Mouse (Mus musculus): ENCODE measurements at regions not wholly inside any gene's neighbourhood (a gene's known extent, or its start where the extent isn't known, plus 50 kb on each side); places are given as distances from the start of the nearest gene placed in this dataset.
A peak's percentile ranks its signal among the peaks of the same experiment; 100 is the strongest.

DNA sequence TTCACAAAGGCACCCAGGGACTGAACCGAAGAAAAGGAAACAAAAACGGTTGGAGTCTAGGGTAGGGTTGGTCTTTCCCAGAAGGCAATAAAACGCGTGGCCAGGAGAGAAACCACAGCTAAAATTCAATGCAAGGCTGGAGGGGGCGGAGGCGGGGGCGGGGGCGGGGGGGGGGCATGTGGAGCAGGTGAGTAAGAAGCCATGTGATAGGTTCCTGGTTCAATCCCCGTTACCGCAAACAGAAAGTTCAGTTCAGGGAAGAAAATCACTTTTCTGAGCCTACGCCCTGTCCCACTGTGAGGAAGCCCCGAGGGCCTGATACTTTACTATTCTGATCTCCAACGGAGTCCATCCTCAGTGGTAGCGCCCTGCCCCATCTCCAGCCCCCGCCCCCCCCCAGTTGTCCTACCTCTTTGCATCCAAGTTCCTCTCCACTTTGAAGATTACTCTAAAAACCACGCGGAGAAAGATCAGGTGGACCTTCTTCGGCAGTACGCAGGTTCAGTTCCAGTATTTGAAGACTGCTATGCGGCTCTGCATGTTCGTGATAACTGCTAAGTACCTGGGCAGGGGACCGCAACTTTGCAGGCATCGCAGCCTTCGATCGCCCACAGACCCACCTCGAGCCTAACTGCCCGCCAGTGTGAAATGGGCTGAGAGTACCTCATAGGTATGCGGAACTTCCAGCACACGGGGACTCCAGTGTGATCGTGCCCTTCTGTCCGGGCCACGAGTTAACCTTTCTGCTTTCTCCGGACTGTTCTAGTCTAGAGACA lies 577.7 kb upstream of the Gm10131 start:
- 0 out of 2 replicates have a peak, but pooled peaks have one; percentile 21 for TF ChIP-seq CTCF (IDR thresholded peaks at IDR 0.05; ENCODE audit: low read depth, low read length)
- no peak for TF ChIP-seq POLR2A (IDR thresholded peaks at IDR 0.05; ENCODE audit: borderline replicate concordance, low read depth, low read length)
- Histone ChIP-seq H3K27ac (ENCODE audit: insufficient read depth, low read depth, low read length) (peak overlapping the region; percentile 68), H3K4me3 (ENCODE audit: insufficient read depth, low read length) (peak overlapping the region; percentile 71)

DNA sequence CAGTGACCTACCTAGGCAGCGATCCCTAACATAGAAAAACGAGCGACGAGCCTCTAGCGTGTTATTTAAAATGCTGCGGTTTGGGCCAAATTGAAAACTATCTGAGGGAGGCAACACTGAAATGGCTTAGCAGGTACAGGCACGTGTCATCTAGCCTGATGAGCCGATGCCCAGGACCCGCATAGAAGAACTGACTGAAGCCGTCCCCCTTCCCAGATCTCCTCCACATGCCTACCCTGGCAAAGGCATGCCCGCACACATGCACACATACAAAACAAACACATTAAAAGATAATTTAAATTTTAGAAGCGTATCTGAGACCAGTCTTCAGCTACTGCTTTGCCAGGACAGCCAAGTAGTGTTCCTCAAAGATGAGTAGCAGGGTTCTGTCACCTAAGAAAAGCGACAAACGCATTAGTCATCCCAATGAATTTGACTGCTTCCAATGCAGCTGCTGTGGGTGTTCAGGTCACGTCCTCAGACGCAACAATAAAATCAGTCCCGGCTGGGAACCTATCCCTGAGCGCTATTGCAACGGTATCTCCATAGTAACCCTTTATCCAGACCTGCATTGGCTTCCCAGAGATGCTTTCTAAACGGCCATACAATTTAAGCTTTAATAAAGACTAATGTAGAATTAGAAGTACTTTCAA lies 577.0 kb upstream of the Gm10131 start:
- TF ChIP-seq POLR2A (IDR thresholded peaks at IDR 0.05; ENCODE audit: borderline replicate concordance, low read depth, low read length) (no peak), CTCF (IDR thresholded peaks at IDR 0.05; ENCODE audit: low read depth, low read length) (no peak)
- H3K27ac ChIP-seq (ENCODE audit: insufficient read depth, low read depth, low read length), result peak overlapping the region; percentile 20; the same call in 1 of the 2 replicates
- H3K4me1 ChIP-seq (ENCODE audit: control insufficient read depth, insufficient read depth, low read length), result peaks cover 28% of the 10 kb centered on the region
- peak overlapping the region; percentile 71 for H3K4me3 ChIP-seq (ENCODE audit: insufficient read depth, low read length)

More for the DNA sequence above, 577.7 kb upstream of the Gm10131 start:
- peaks cover 28% of the 10 kb centered on the region for H3K4me1 ChIP-seq (ENCODE audit: control insufficient read depth, insufficient read depth, low read length)

DNA sequence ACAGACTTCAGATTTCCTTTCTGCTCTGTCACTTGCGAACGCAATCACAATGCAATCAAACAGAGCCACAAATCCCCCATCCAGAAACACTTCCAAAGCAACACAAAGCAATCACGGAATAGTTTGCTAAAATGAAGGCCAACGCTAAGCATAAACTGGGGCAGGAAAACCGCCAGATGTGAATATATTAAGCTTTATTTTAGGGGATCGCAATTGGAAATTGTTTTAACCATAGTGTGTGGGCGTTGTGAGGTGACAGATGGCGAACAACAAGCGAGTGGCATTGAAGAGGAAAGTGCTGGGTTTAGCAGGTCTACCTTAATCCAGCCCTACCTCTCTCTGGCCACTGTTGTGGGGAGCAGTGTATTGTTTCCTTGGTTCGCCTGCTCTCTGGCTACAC lies 574.8 kb upstream of the Gm10131 start:
- Histone ChIP-seq H3K4me1 (ENCODE audit: control insufficient read depth, insufficient read depth, low read length) (peaks cover 28% of the 10 kb centered on the region), H3K27ac (ENCODE audit: insufficient read depth, low read depth, low read length) (no peak overlapping the region), H3K4me3 (ENCODE audit: insufficient read depth, low read length) (no peak overlapping the region)
- TF ChIP-seq CTCF (IDR thresholded peaks at IDR 0.05; ENCODE audit: low read depth, low read length) (no peak), POLR2A (IDR thresholded peaks at IDR 0.05; ENCODE audit: borderline replicate concordance, low read depth, low read length) (no peak)

DNA sequence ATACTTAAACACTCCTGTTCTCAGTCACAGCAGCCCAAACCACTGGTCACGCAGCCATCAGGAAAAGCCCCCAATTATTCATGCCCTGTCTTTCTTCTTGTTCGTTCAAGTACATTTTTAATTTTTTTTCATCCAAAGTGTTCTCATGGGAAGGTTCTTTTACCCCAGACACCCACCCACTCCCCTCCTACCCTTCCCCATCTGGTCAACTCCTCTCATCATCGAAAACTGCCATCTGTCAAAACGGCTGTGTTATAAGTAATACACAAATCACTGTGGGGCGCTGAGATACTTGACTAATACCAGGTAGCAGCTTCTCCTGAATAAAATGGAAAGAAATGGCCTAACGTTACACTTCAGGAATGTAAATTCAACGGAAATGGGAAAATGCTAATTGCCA lies 573.1 kb upstream of the Gm10131 start:
- no peak overlapping the region for H3K4me3 ChIP-seq (ENCODE audit: insufficient read depth, low read length)
- TF ChIP-seq CTCF (IDR thresholded peaks at IDR 0.05; ENCODE audit: low read depth, low read length) (no peak), POLR2A (IDR thresholded peaks at IDR 0.05; ENCODE audit: borderline replicate concordance, low read depth, low read length) (no peak)
- H3K27ac ChIP-seq (ENCODE audit: insufficient read depth, low read depth, low read length), result no peak overlapping the region
- peaks cover 26% of the 10 kb centered on the region for H3K4me1 ChIP-seq (ENCODE audit: control insufficient read depth, insufficient read depth, low read length)

DNA sequence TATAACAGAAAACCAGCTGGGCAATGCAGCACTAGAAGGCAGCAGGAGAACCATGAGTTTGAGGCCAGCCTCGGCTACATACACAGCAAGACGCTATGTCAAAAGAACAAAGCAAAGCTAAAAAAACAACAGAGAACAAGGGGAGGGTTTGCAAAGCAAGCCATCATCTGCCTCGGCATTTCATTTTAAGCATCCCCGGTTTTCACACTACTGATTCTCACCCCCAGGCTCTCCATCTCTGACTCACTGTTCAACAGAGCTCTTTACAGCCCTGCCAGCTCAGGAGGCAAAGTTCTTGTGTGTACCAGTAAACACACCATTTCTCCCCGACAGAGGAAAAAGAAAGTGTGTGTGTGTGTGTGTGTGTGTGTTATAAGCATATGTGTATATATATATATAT lies 571.6 kb upstream of the Gm10131 start:
- Histone ChIP-seq H3K27ac (ENCODE audit: insufficient read depth, low read depth, low read length) (no peak overlapping the region), H3K4me1 (ENCODE audit: control insufficient read depth, insufficient read depth, low read length) (peaks cover 20% of the 10 kb centered on the region), H3K4me3 (ENCODE audit: insufficient read depth, low read length) (no peak overlapping the region)
- TF ChIP-seq POLR2A (IDR thresholded peaks at IDR 0.05; ENCODE audit: borderline replicate concordance, low read depth, low read length) (no peak), CTCF (IDR thresholded peaks at IDR 0.05; ENCODE audit: low read depth, low read length) (no peak)

DNA sequence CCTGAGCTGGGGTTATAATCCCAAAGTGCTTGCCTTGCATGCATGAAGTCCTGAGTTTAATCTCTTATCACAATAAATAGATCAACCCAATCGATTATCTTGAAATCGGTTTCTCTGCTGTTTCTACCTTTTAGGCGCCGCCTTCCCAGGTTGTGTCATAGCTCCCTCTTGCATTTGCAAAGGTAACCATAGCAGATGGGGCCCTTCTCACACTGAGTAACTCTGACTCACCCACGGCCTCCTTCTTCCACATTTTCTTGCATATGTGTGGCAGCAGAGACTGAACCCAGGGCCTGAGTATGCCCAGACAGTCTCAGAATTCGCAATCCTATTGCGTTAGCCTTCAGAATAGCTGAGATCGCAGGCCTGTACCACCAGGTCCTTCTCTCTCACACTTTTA lies 570.7 kb upstream of the Gm10131 start:
- Histone ChIP-seq H3K4me3 (ENCODE audit: insufficient read depth, low read length) (no peak overlapping the region), H3K4me1 (ENCODE audit: control insufficient read depth, insufficient read depth, low read length) (peaks cover 19% of the 10 kb centered on the region), H3K27ac (ENCODE audit: insufficient read depth, low read depth, low read length) (no peak overlapping the region)
- TF ChIP-seq CTCF (IDR thresholded peaks at IDR 0.05; ENCODE audit: low read depth, low read length) (no peak), POLR2A (IDR thresholded peaks at IDR 0.05; ENCODE audit: borderline replicate concordance, low read depth, low read length) (no peak)

DNA sequence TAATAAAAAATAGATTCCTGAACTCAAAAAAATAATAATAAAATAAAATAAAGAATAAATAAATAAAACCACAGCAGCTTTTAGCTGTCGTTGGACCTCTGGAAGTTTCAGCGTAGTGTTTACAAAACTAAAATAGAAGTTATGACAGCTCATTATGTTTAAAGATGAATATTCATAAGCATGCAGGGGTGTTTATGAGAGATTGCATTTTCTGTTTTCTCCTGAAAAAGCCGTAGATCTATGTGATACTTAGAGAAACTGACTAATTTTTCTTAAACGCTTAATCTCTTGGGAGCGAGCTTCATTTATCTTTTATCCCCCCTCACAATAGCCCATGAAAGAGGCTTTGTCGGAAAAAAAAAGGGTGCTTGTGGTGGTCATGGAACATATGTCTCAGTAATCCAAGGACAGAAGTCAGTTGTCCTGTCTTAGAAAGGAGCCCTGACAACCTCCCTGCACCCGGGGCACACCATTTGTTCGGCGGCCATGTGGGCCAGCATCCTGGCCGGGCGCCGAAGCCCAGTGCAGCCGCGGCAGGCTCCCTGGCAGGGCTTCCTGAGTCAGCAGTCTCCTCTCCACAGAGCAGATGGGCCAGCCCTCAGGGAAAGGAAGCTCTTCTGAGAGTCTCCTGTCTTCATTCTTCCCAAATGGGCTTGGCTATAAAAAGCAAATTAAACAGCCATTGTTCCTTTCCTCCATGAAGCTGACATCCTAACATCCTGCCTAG lies 568.2 kb upstream of the Gm10131 start:
- TF ChIP-seq CTCF (IDR thresholded peaks at IDR 0.05; ENCODE audit: low read depth, low read length), result no peak
- no peak for TF ChIP-seq POLR2A (IDR thresholded peaks at IDR 0.05; ENCODE audit: borderline replicate concordance, low read depth, low read length)
- H3K4me3 ChIP-seq (ENCODE audit: insufficient read depth, low read length), result no peak overlapping the region
- no peak overlapping the region for H3K27ac ChIP-seq (ENCODE audit: insufficient read depth, low read depth, low read length)
- peaks cover 24% of the 10 kb centered on the region for H3K4me1 ChIP-seq (ENCODE audit: control insufficient read depth, insufficient read depth, low read length)

DNA sequence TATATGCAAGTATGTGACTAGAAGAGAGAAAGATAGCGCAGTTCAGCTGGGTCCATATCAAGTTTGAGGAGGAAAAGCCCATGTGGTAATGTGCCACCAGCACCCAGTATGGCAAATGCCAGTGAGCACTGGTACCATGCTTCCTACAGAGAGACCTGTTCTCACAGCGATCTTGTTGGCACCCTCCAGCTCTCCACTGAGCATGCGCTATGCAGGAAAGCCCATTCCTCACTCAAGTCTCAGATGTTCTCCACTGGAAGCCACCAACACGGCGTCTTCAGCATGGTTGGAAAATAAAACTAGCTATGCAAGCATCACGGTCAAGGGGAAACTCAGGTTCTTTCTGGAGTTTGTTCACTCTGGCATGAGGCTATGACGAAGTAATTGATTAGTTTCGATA lies 567.3 kb upstream of the Gm10131 start:
- Histone ChIP-seq H3K4me3 (ENCODE audit: insufficient read depth, low read length) (no peak overlapping the region), H3K27ac (ENCODE audit: insufficient read depth, low read depth, low read length) (no peak overlapping the region), H3K4me1 (ENCODE audit: control insufficient read depth, insufficient read depth, low read length) (peaks cover 24% of the 10 kb centered on the region)
- TF ChIP-seq POLR2A (IDR thresholded peaks at IDR 0.05; ENCODE audit: borderline replicate concordance, low read depth, low read length) (no peak), CTCF (IDR thresholded peaks at IDR 0.05; ENCODE audit: low read depth, low read length) (no peak)

DNA sequence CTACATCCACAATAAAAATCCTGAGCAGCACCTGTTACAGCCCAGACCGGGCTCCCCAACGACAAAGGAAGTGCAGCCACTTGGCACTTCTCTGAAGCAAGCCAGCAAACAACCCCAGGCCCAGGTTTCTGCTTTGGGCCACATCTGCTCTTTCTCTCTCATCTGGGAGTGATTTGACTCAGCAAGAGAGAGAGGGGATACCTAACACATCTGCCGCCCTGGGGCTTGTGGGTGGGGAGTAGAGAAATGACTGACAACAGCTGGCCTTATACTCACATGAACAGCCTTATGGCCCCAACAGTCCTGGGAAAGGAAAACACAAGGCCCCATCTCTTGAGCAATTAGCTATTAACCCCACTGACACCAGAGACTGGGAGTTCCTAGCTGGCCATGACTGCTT lies 560.2 kb upstream of the Gm10131 start:
- peak overlapping the region; percentile 3; the same call in 1 of the 2 replicates for H3K4me3 ChIP-seq (ENCODE audit: insufficient read depth, low read length)
- H3K4me1 ChIP-seq (ENCODE audit: control insufficient read depth, insufficient read depth, low read length), result peaks cover 41% of the 10 kb centered on the region
- TF ChIP-seq CTCF (IDR thresholded peaks at IDR 0.05; ENCODE audit: low read depth, low read length) (no peak), POLR2A (IDR thresholded peaks at IDR 0.05; ENCODE audit: borderline replicate concordance, low read depth, low read length) (no peak)
- H3K27ac ChIP-seq (ENCODE audit: insufficient read depth, low read depth, low read length), result peak overlapping the region; percentile 77
